Mouse (Mus musculus) neural tube, embryonic 13.5 days (tissue): ENCODE data around the gene Gnat2. TPM values are rescaled to one million over a fixed set of nuclear protein-coding genes. Genes with fewer than 3 reads are reported as not detected.

Experiments
- ATAC-seq: fragments of 200-750 bp; cut with Nextera tagmentation; 2 replicates; pipeline ENCODE4 v1.8.0; 2017; ENCODE audit warnings: low read depth, mild to moderate bottlenecking, moderate TSS enrichment, moderate library complexity
- H3K27ac ChIP-seq: fragments of 300-500 bp; sonication (generic); replicated peaks from 2 replicates; pipeline ENCODE4 v1.5.1; 2015; ENCODE audit warnings: moderate library complexity, mild to moderate bottlenecking, inconsistent platforms
- H3K27me3 ChIP-seq: fragments of 300-500 bp; sonication (generic); 2 replicates; pipeline ENCODE4 v1.6.1; 2015; ENCODE audit warnings: mild to moderate bottlenecking, inconsistent platforms
- H3K36me3 ChIP-seq: fragments of 300-500 bp; sonication (generic); 2 replicates; pipeline ENCODE4 v1.6.1; 2015; ENCODE audit warnings: mild to moderate bottlenecking, inconsistent platforms
- H3K4me1 ChIP-seq: fragments of 300-500 bp; sonication (generic); replicated peaks from 2 replicates; pipeline ENCODE4 v1.6.1; 2015; ENCODE audit warnings: inconsistent platforms
- H3K4me2 ChIP-seq: fragments of 300-500 bp; sonication (generic); 2 replicates; pipeline ENCODE4 v1.6.1; 2015; ENCODE audit warnings: inconsistent platforms, mild to moderate bottlenecking, moderate library complexity
- H3K4me3 ChIP-seq: fragments of 300-500 bp; sonication (generic); 2 replicates; pipeline ENCODE4 v1.5.1; 2015; ENCODE audit warnings: mild to moderate bottlenecking, inconsistent platforms
- H3K9ac ChIP-seq: fragments of 300-500 bp; sonication (generic); 2 replicates; pipeline ENCODE4 v1.6.1; 2015; ENCODE audit warnings: moderate library complexity, mild to moderate bottlenecking, inconsistent platforms
- H3K9me3 ChIP-seq: fragments of 300-500 bp; sonication (generic); 2 replicates; pipeline ENCODE4 v1.6.1; 2016; ENCODE audit warnings: inconsistent platforms
- WGBS: fragments of 180-500 bp; shearing (Covaris S2); methylation state at CpG from one replicate; pipeline ENCODE4 v1.1.7; 2015; 5-methylcytosine and 5-hydroxymethylcytosine counted together
- polyA plus RNA-seq: library from polyadenylated mRNA; unstranded; fragments of >200 nt; fragmentation: Nextera tagmentation; extraction: Ambion mirVana; gene quantifications from 2 replicates; pipeline ENCODE4 v1.2.1, GENCODE M21; 2015

Gene Gnat2
- polyA plus RNA-seq, 1 experiment from 2014 or later, result 0.08 TPM

GRCm38 (mm10) chr3:108085721-108086469 is 6.7 kb upstream of the Gnat2 start:
- ATAC-seq, result peak; percentile 60
- H3K4me1 ChIP-seq, result peaks cover 67% of the 10 kb centered on the region
- H3K36me3 ChIP-seq, result no peaks in the 10 kb centered on the region
- under 1% methylated on average over 31 of the region's 31 CpGs for WGBS
- H3K9me3 ChIP-seq, result no peaks in the 10 kb centered on the region
- no peaks in the 10 kb centered on the region for H3K27me3 ChIP-seq
- H3K27ac ChIP-seq, result peak overlapping the region; percentile 87
- peak overlapping the region; percentile 51 for H3K4me3 ChIP-seq
- peak overlapping the region; percentile 99 for H3K4me2 ChIP-seq
- peak overlapping the region; percentile 84 for H3K9ac ChIP-seq

- peak within 1 kb of the TSS; percentile 51 for H3K4me3 ChIP-seq
- ATAC-seq, result 0 out of 2 replicates have a peak, but pooled peaks have one; percentile 21
- H3K27ac ChIP-seq, result peak within 1 kb of the TSS; percentile 87
- H3K4me1 ChIP-seq, result peaks cover 64% of the 10 kb centered on the region
- no peaks in the 10 kb centered on the region for H3K36me3 ChIP-seq
- peak within 1 kb of the TSS; percentile 99 for H3K4me2 ChIP-seq
- H3K27me3 ChIP-seq, result no peaks in the 10 kb centered on the region
- peak within 1 kb of the TSS; percentile 84 for H3K9ac ChIP-seq
- no peaks in the 10 kb centered on the region for H3K9me3 ChIP-seq
- under 1% methylated on average over 29 of the region's 29 CpGs for WGBS
These were observed 6.1 kb upstream of the Gnat2 start, which contains the start of gene Ampd2 for GRCm38 (mm10) chr3:108086470-108086979. Ampd2 (minus strand) TSS chr3:108086651.

- Histone ChIP-seq H3K36me3 (no peaks in the 10 kb centered on the region), H3K9me3 (no peaks in the 10 kb centered on the region), H3K4me3 (no peak overlapping the region), H3K9ac (no peak overlapping the region), H3K4me2 (0 out of 2 replicates have a peak overlapping the region, but pooled peaks have one; percentile 99), H3K27ac (no peak overlapping the region), H3K4me1 (peaks cover 56% of the 10 kb centered on the region), H3K27me3 (no peaks in the 10 kb centered on the region)
- 84% methylated on average over 3 of the region's 3 CpGs for WGBS
- no peak for ATAC-seq
These were observed 5.3 kb upstream of the Gnat2 start for GRCm38 (mm10) chr3:108087329-108087728.

- Histone ChIP-seq H3K36me3 (no peaks in the 10 kb centered on the region), H3K4me1 (peaks cover 40% of the 10 kb centered on the region), H3K4me3 (no peak overlapping the region), H3K4me2 (no peak overlapping the region), H3K9me3 (no peaks in the 10 kb centered on the region), H3K27me3 (no peaks in the 10 kb centered on the region), H3K27ac (no peak overlapping the region), H3K9ac (no peak overlapping the region)
- ATAC-seq, result no peak
- WGBS, result 45% methylated on average over 5 of the region's 5 CpGs
These were observed 3.7 kb upstream of the Gnat2 start for GRCm38 (mm10) chr3:108088842-108089380.

DNA sequence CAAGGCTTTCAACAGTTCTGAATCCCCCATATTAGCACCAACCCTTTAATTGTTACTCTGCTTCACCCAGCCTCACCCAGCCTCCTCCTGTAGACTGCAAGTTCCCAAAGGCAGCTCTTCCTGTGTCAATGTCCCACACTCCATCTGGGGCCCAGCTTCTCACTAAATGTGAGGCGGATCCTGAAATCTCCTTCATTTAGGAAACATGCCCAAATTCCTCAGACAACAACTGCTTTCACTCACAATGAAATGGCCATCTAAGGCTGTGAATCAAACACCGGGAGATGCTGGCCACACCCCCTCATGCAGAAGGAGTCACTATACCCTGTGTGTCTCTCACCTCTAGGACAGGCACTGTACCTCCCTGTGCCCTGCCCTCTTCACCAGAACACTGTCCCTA is 2.7 kb upstream of the Gnat2 start:
- H3K27ac ChIP-seq, result no peak overlapping the region
- no peak overlapping the region for H3K9ac ChIP-seq
- peaks cover 30% of the 10 kb centered on the region for H3K4me1 ChIP-seq
- no peaks in the 10 kb centered on the region for H3K27me3 ChIP-seq
- ATAC-seq, result no peak
- no peak overlapping the region for H3K4me3 ChIP-seq
- 28% methylated on average over 2 of the region's 2 CpGs for WGBS
- H3K4me2 ChIP-seq, result no peak overlapping the region
- no peaks in the 10 kb centered on the region for H3K9me3 ChIP-seq
- no peaks in the 10 kb centered on the region for H3K36me3 ChIP-seq

GRCm38 (mm10) chr3:108090561-108090960 is 2.0 kb upstream of the Gnat2 start:
- Histone ChIP-seq H3K9me3 (no peaks in the 10 kb centered on the region), H3K4me3 (no peak overlapping the region), H3K4me2 (no peak overlapping the region), H3K27me3 (no peaks in the 10 kb centered on the region), H3K4me1 (peaks cover 24% of the 10 kb centered on the region), H3K27ac (no peak overlapping the region), H3K36me3 (no peaks in the 10 kb centered on the region), H3K9ac (no peak overlapping the region)
- ATAC-seq, result no peak
- WGBS, result 85% methylated on average over 2 of the region's 2 CpGs

DNA sequence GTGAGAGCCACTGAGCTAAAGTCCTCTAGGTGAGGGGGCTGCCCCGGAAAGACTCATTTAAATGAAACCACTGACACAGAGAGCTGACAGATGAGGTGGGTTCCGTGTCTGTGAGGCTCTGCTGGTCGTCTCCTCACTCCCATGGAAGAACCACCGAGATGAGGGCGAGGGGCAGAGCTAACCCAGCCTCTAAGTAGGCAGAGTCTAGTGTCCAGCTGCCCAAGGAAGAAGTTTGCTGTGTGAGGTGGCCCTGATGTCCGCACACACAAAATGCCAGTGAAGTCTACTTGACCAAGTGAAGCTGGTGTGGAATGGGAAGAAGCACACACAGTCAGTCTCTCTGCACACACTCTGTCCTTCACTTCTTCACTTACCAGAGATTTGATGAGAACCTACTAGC is 559 bp upstream of the Gnat2 start:
- Histone ChIP-seq H3K4me3 (no peak overlapping the region), H3K9ac (no peak overlapping the region), H3K36me3 (no peaks in the 10 kb centered on the region), H3K4me2 (no peak overlapping the region), H3K9me3 (no peaks in the 10 kb centered on the region), H3K4me1 (peaks cover 10% of the 10 kb centered on the region; the same call in 1 of the 2 replicates), H3K27ac (no peak overlapping the region), H3K27me3 (no peaks in the 10 kb centered on the region)
- ATAC-seq, result no peak
- 84% methylated on average over 6 of the region's 6 CpGs for WGBS

GRCm38 (mm10) chr3:108093306-108093705 is 717 bp downstream of the Gnat2 start:
- no peak for ATAC-seq
- WGBS, result 75% methylated on average over 6 of the region's 6 CpGs
- H3K27me3 ChIP-seq, result no peaks in the 10 kb centered on the region
- H3K4me3 ChIP-seq, result no peak overlapping the region
- H3K9ac ChIP-seq, result no peak overlapping the region
- peaks cover 10% of the 10 kb centered on the region; the same call in 1 of the 2 replicates for H3K4me1 ChIP-seq
- H3K36me3 ChIP-seq, result no peaks in the 10 kb centered on the region
- H3K4me2 ChIP-seq, result no peak overlapping the region
- no peaks in the 10 kb centered on the region for H3K9me3 ChIP-seq
- H3K27ac ChIP-seq, result no peak overlapping the region

DNA sequence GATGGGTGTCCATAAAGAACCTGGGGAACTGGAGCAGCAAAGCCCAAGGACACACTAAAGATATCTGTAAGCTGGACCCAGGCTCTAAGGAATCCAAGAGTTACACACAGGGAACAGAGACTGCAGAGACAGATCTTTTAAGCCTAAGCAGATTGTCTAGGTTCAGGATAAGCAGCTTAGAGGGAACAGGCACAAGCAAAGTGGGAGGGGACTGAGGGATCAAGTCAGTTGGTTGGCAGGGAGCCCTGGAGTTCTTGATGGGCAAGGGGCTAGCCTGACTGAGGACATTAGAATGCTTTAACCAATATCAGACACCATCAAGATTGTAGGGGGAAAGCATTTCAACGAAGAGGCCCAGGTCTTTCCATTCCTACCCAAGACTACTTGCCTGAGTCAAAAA is 1.6 kb downstream of the Gnat2 start:
- no peak for ATAC-seq
- H3K9me3 ChIP-seq, result no peaks in the 10 kb centered on the region
- H3K4me2 ChIP-seq, result no peak overlapping the region
- no peak overlapping the region for H3K9ac ChIP-seq
- H3K36me3 ChIP-seq, result no peaks in the 10 kb centered on the region
- WGBS, result 90% methylated on average over 1 of the region's 1 CpGs
- no peak overlapping the region for H3K4me3 ChIP-seq
- H3K27ac ChIP-seq, result no peak overlapping the region
- H3K27me3 ChIP-seq, result no peaks in the 10 kb centered on the region
- H3K4me1 ChIP-seq, result peaks cover 3% of the 10 kb centered on the region; the same call in 1 of the 2 replicates

DNA sequence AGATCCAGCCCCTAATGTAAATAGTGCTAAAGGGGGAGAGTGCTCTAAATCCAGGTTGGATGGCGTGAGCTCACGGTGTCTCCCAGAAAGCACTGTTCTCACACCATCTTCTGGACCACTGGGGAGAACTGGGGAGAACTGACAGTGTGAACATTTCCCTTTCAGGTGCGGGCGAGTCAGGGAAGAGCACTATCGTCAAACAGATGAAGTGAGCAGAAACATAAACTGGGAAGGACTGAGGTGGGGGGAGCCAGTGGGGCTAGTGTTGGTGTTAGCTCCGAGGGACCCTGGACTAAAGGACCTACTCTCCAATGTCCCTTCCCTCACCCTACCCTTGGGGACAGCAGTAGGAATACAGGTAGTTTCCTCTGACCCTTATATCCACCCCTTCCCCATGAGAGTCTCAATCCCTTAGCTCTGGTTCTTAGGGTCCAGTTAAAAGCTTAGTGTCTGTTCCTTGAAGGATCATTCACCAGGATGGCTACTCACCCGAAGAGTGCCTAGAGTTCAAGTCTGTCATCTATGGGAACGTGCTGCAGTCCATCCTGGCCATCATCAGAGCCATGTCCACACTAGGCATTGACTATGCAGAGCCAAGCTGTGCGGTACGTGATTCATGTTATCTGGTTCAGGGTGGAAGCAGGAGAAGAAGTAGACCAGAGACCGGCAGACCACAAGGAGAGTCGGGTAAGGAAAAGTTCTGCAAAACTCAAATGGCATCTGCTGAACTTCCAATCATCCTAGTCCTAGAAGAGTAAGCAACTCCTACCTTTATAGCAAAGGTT is 2.6 kb downstream of the Gnat2 start:
- WGBS, result 93% methylated on average over 12 of the region's 12 CpGs
- no peak overlapping the region for H3K27ac ChIP-seq
- H3K9me3 ChIP-seq, result no peaks in the 10 kb centered on the region
- H3K36me3 ChIP-seq, result no peaks in the 10 kb centered on the region
- no peak overlapping the region for H3K4me2 ChIP-seq
- no peaks in the 10 kb centered on the region for H3K4me1 ChIP-seq
- no peak overlapping the region for H3K4me3 ChIP-seq
- H3K27me3 ChIP-seq, result no peaks in the 10 kb centered on the region
- H3K9ac ChIP-seq, result no peak overlapping the region
- no peak for ATAC-seq

GRCm38 (mm10) chr3:108096226-108096625 is 3.6 kb downstream of the Gnat2 start:
- H3K4me2 ChIP-seq, result no peak overlapping the region
- no peaks in the 10 kb centered on the region for H3K36me3 ChIP-seq
- no peak overlapping the region for H3K27ac ChIP-seq
- no peaks in the 10 kb centered on the region for H3K27me3 ChIP-seq
- H3K9me3 ChIP-seq, result no peaks in the 10 kb centered on the region
- no peak overlapping the region for H3K4me3 ChIP-seq
- peaks cover 5% of the 10 kb centered on the region; the same call in 1 of the 2 replicates for H3K4me1 ChIP-seq
- no peak overlapping the region for H3K9ac ChIP-seq
- WGBS, result 74% methylated on average over 8 of the region's 8 CpGs
- ATAC-seq, result no peak

DNA sequence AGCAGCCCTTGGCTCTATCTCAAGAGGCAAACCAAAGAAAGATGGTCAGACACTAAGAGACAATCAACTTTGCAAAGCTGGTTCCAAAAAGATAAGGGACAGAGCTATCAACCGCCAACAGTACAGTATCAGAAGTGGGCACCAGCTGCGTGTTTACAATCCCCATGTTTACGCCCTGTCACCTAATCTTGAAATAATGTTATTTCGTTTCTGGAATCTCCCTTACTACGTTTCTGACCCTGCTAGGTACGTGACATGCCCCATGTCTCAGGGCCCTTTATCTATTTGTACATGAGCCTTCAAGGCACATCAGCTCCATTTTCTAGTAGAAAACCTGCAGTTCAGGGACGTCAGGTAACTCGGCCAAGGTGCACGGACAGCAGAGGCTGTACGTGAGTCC is 4.1 kb downstream of the Gnat2 start:
- no peak for ATAC-seq
- WGBS, result 92% methylated on average over 10 of the region's 10 CpGs
- peaks cover 10% of the 10 kb centered on the region; the same call in 1 of the 2 replicates for H3K4me1 ChIP-seq

More for the DNA sequence above, 4.1 kb downstream of the Gnat2 start:
- Histone ChIP-seq H3K36me3 (no peaks in the 10 kb centered on the region), H3K9me3 (no peaks in the 10 kb centered on the region), H3K4me2 (no peak overlapping the region), H3K9ac (no peak overlapping the region), H3K27ac (no peak overlapping the region), H3K4me3 (no peak overlapping the region), H3K27me3 (no peaks in the 10 kb centered on the region)
